Mouse (Mus musculus) G1E (cell line): ENCODE data around the gene Atoh7. TPM values are rescaled to one million over a fixed set of nuclear protein-coding genes. Genes with fewer than 3 reads are reported as not detected.

ENCODE experiments used
- ATAC-seq: 2 replicates; pipeline ENCODE4 v1.8.0; 2016; ENCODE audit warnings: mild to moderate bottlenecking; ENCODE audit not compliant: insufficient number of reproducible peaks, poor library complexity, low FRiP score, severe bottlenecking; ENCODE audit errors: extremely low read depth
- DNase-seq: peaks from one replicate; pipeline ENCODE4 v3.0.0; 2012; ENCODE audit warnings: low spot score
- H3K27me3 ChIP-seq: 2 replicates; pipeline ENCODE4 v1.6.1; 2012; ENCODE audit warnings: mild to moderate bottlenecking, low read length, inconsistent platforms; ENCODE audit not compliant: insufficient read depth
- H3K36me3 ChIP-seq: replicated peaks from 2 replicates; pipeline ENCODE3; 2012; ENCODE audit warnings: mild to moderate bottlenecking, inconsistent platforms
- H3K4me1 ChIP-seq: 2 replicates; pipeline ENCODE4 v1.6.1; 2012; ENCODE audit warnings: low read depth, low read length, inconsistent platforms, mixed read lengths; ENCODE audit not compliant: insufficient read depth
- H3K4me3 ChIP-seq: 2 replicates; pipeline ENCODE4 v1.5.1; 2012; ENCODE audit warnings: low read depth, mild to moderate bottlenecking, inconsistent platforms, low read length, moderate library complexity, mixed read lengths
- H3K9me3 ChIP-seq: replicated peaks from 2 replicates; pipeline ENCODE4 v1.6.1; 2012; ENCODE audit warnings: inconsistent platforms
- CTCF ChIP-seq: IDR thresholded peaks from 2 replicates; pipeline ENCODE4 v1.5.1; 2012; ENCODE audit warnings: low read depth, low read length, inconsistent platforms, mixed read lengths
- GATA1 ChIP-seq: IDR thresholded peaks from 2 replicates; pipeline ENCODE4 v1.6.1; 2012; ENCODE audit warnings: borderline replicate concordance, low read length, inconsistent platforms, mixed read lengths
- GATA2 ChIP-seq: IDR thresholded peaks from 2 replicates; pipeline ENCODE4 v1.6.1; 2012; ENCODE audit warnings: low read depth, low read length, inconsistent platforms, borderline replicate concordance
- POLR2AphosphoS5 ChIP-seq: IDR thresholded peaks from 2 replicates; pipeline ENCODE4 v1.6.1; 2012; ENCODE audit warnings: low read depth, low read length, inconsistent platforms; ENCODE audit not compliant: insufficient replicate concordance
- TAL1 ChIP-seq: conservative IDR thresholded peaks from 2 replicates; pipeline ENCODE4 v1.6.1; 2012; ENCODE audit warnings: low read depth, low read length, inconsistent platforms, mixed read lengths
- polyA plus RNA-seq: library from polyadenylated mRNA; stranded (reverse); fragments of >175 nt; gene quantifications from 2 replicates; pipeline ENCODE4 v1.2.3, GENCODE M21; 2012
- total RNA-seq, 2 experiments: library from RNA; stranded (forward) in 1 of 2; stranded (reverse) in 1 of 2; fragments of 200-1000 nt in 1 of 2; fragments of >200 nt in 1 of 2; fragmentation: Nextera tagmentation in 1 of 2; gene quantifications; 2 replicates each; pipeline ENCODE4 v1.2.3; 2014 to 2017

The Atoh7 gene
- total and polyA plus RNA-seq, 3 experiments, result not detected

GRCm38 (mm10) chr10:63113716-63114360 lies 14.4 kb downstream of the Atoh7 start:
- no peak for TF ChIP-seq POLR2AphosphoS5
- no peak for TF ChIP-seq TAL1
- TF ChIP-seq GATA2, result no peak
- TF ChIP-seq CTCF, result no peak
- no peak for TF ChIP-seq GATA1
- H3K36me3 ChIP-seq, result no peaks in the 10 kb centered on the region
- ATAC-seq (no peak), DNase-seq (no peak)
- H3K9me3 ChIP-seq, result no peaks in the 10 kb centered on the region
- no peaks in the 10 kb centered on the region for H3K27me3 ChIP-seq
- no peak overlapping the region for H3K4me3 ChIP-seq
- no peaks in the 10 kb centered on the region for H3K4me1 ChIP-seq

GRCm38 (mm10) chr10:63115881-63116280 lies 16.4 kb downstream of the Atoh7 start:
- H3K4me3 ChIP-seq, result no peak overlapping the region
- no peaks in the 10 kb centered on the region for H3K27me3 ChIP-seq
- no peak for TF ChIP-seq GATA1
- no peak for TF ChIP-seq TAL1
- no peak for TF ChIP-seq GATA2
- no peak for TF ChIP-seq CTCF
- no peak for TF ChIP-seq POLR2AphosphoS5
- H3K9me3 ChIP-seq, result no peaks in the 10 kb centered on the region
- ATAC-seq (no peak), DNase-seq (no peak)
- no peaks in the 10 kb centered on the region for H3K4me1 ChIP-seq
- H3K36me3 ChIP-seq, result no peaks in the 10 kb centered on the region

GRCm38 (mm10) chr10:63116376-63116775 lies 16.9 kb downstream of the Atoh7 start:
- no peak for ATAC-seq
- no peaks in the 10 kb centered on the region for H3K9me3 ChIP-seq
- H3K4me3 ChIP-seq, result no peak overlapping the region
- no peak for DNase-seq
- no peaks in the 10 kb centered on the region for H3K27me3 ChIP-seq
- no peak for TF ChIP-seq CTCF
- TF ChIP-seq POLR2AphosphoS5, result no peak
- TF ChIP-seq GATA2, result no peak
- TF ChIP-seq GATA1, result no peak
- no peak for TF ChIP-seq TAL1
- H3K4me1 ChIP-seq, result no peaks in the 10 kb centered on the region
- no peaks in the 10 kb centered on the region for H3K36me3 ChIP-seq

- H3K36me3 ChIP-seq, result no peaks in the 10 kb centered on the region
- H3K9me3 ChIP-seq, result no peaks in the 10 kb centered on the region
- H3K4me3 ChIP-seq, result no peak overlapping the region
- H3K4me1 ChIP-seq, result no peaks in the 10 kb centered on the region
- ATAC-seq (no peak), DNase-seq (no peak)
- TF ChIP-seq CTCF (no peak), TAL1 (no peak), GATA2 (no peak), GATA1 (no peak), POLR2AphosphoS5 (no peak)
- no peaks in the 10 kb centered on the region for H3K27me3 ChIP-seq
These were observed 18.1 kb downstream of the Atoh7 start for GRCm38 (mm10) chr10:63117583-63117982.

- Histone ChIP-seq H3K4me3 (no peak overlapping the region), H3K27me3 (no peaks in the 10 kb centered on the region), H3K4me1 (no peaks in the 10 kb centered on the region), H3K9me3 (no peaks in the 10 kb centered on the region), H3K36me3 (no peaks in the 10 kb centered on the region)
- TF ChIP-seq POLR2AphosphoS5, result no peak
- no peak for TF ChIP-seq CTCF
- TF ChIP-seq GATA2, result no peak
- no peak for TF ChIP-seq TAL1
- no peak for TF ChIP-seq GATA1
- DNase-seq (no peak), ATAC-seq (no peak)
These were observed 20.5 kb downstream of the Atoh7 start for GRCm38 (mm10) chr10:63119916-63120315.

GRCm38 (mm10) chr10:63121961-63122360 lies 22.5 kb downstream of the Atoh7 start:
- Histone ChIP-seq H3K4me3 (no peak overlapping the region), H3K36me3 (no peaks in the 10 kb centered on the region), H3K4me1 (no peaks in the 10 kb centered on the region), H3K9me3 (no peaks in the 10 kb centered on the region), H3K27me3 (no peaks in the 10 kb centered on the region)
- TF ChIP-seq CTCF (no peak), GATA1 (no peak), GATA2 (no peak), TAL1 (no peak), POLR2AphosphoS5 (no peak)
- DNase-seq (no peak), ATAC-seq (no peak)

GRCm38 (mm10) chr10:63122516-63122915 lies 23.1 kb downstream of the Atoh7 start:
- Histone ChIP-seq H3K4me3 (no peak overlapping the region), H3K9me3 (no peaks in the 10 kb centered on the region), H3K4me1 (no peaks in the 10 kb centered on the region), H3K36me3 (no peaks in the 10 kb centered on the region), H3K27me3 (no peaks in the 10 kb centered on the region)
- TF ChIP-seq TAL1, result no peak
- no peak for TF ChIP-seq CTCF
- TF ChIP-seq GATA1, result no peak
- no peak for TF ChIP-seq POLR2AphosphoS5
- no peak for ATAC-seq
- DNase-seq, result no peak
